Mouse (Mus musculus): ENCODE data around the gene Rlim. TPM values are rescaled to one million over a fixed set of nuclear protein-coding genes. Genes with fewer than 3 reads are reported as not detected.

Gene Rlim
- polyA plus RNA-seq, 1 experiment from 2014 or later = 11.9 TPM

- Histone ChIP-seq H3K4me3 (ENCODE audit: low read depth, low read length) (peak overlapping the region; percentile 72), H3K9me3 (ENCODE audit: control insufficient read depth) (no peaks in the 10 kb centered on the region), H3K27ac (ENCODE audit: low read depth, low read length) (peak overlapping the region; percentile 94), H3K9ac (ENCODE audit: low read depth, low read length) (peak overlapping the region; percentile 85), H3K27me3 (replicated peaks; ENCODE audit: control insufficient read depth, insufficient read depth, low read length) (no peaks in the 10 kb centered on the region), H3K4me2 (replicated peaks; ENCODE audit: low read depth) (peak overlapping the region; percentile 54), H3K36me3 (ENCODE audit: control insufficient read depth, insufficient read depth) (no peaks in the 10 kb centered on the region), H3K4me1 (replicated peaks; ENCODE audit: control insufficient read depth, insufficient read depth, low read length) (no peaks in the 10 kb centered on the region)
- TF ChIP-seq CTCF (IDR thresholded peaks at IDR 0.05; ENCODE audit: low read depth) = no peak
- WGBS = 21% methylated on average over 44 of the region's 51 CpGs
- peak; percentile 35 for ATAC-seq
These were observed 405 bp downstream of the Rlim start for GRCm38 (mm10) chrX:103980590-103981168.

- H3K27me3 ChIP-seq (replicated peaks; ENCODE audit: control insufficient read depth, insufficient read depth, low read length) = no peaks in the 10 kb centered on the region
- H3K4me1 ChIP-seq (replicated peaks; ENCODE audit: control insufficient read depth, insufficient read depth, low read length) = no peaks in the 10 kb centered on the region
- WGBS = 16% methylated on average over 12 of the region's 12 CpGs
- peak overlapping the region; percentile 54 for H3K4me2 ChIP-seq (replicated peaks; ENCODE audit: low read depth)
- no peak for TF ChIP-seq CTCF (IDR thresholded peaks at IDR 0.05; ENCODE audit: low read depth)
- no peak for ATAC-seq
- H3K4me3 ChIP-seq (ENCODE audit: low read depth, low read length) = peak overlapping the region; percentile 72
- no peaks in the 10 kb centered on the region for H3K9me3 ChIP-seq (ENCODE audit: control insufficient read depth)
- no peaks in the 10 kb centered on the region for H3K36me3 ChIP-seq (ENCODE audit: control insufficient read depth, insufficient read depth)
- H3K27ac ChIP-seq (ENCODE audit: low read depth, low read length) = peak overlapping the region; percentile 94
- peak overlapping the region; percentile 85 for H3K9ac ChIP-seq (ENCODE audit: low read depth, low read length)
These were observed 1.0 kb downstream of the Rlim start for GRCm38 (mm10) chrX:103980036-103980435.

GRCm38 (mm10) chrX:103939701-103940100, 41.4 kb downstream of the Rlim start:
- 91% methylated on average over 3 of the region's 3 CpGs for WGBS

GRCm38 (mm10) chrX:103937333-103937732, 43.8 kb downstream of the Rlim start:
- no peak overlapping the region for H3K27ac ChIP-seq (ENCODE audit: low read depth, low read length)
- no peak overlapping the region for H3K4me3 ChIP-seq (ENCODE audit: low read depth, low read length)
- peak; percentile 58 for TF ChIP-seq CTCF (IDR thresholded peaks at IDR 0.05; ENCODE audit: low read depth)
- H3K27me3 ChIP-seq (replicated peaks; ENCODE audit: control insufficient read depth, insufficient read depth, low read length) = no peaks in the 10 kb centered on the region; the same call in 1 of the 2 replicates
- no peaks in the 10 kb centered on the region for H3K36me3 ChIP-seq (ENCODE audit: control insufficient read depth, insufficient read depth)
- WGBS = 22% methylated on average over 3 of the region's 3 CpGs
- H3K4me2 ChIP-seq (replicated peaks; ENCODE audit: low read depth) = no peak overlapping the region
- no peak for ATAC-seq
- H3K9me3 ChIP-seq (ENCODE audit: control insufficient read depth) = no peaks in the 10 kb centered on the region
- H3K9ac ChIP-seq (ENCODE audit: low read depth, low read length) = no peak overlapping the region
- H3K4me1 ChIP-seq (replicated peaks; ENCODE audit: control insufficient read depth, insufficient read depth, low read length) = no peaks in the 10 kb centered on the region

More at GRCm38 (mm10) chrX:103939701-103940100, 41.4 kb downstream of the Rlim start:
- Histone ChIP-seq H3K36me3 (ENCODE audit: control insufficient read depth, insufficient read depth) (no peaks in the 10 kb centered on the region), H3K9me3 (ENCODE audit: control insufficient read depth) (no peaks in the 10 kb centered on the region), H3K4me3 (ENCODE audit: low read depth, low read length) (no peak overlapping the region), H3K27me3 (replicated peaks; ENCODE audit: control insufficient read depth, insufficient read depth, low read length) (no peaks in the 10 kb centered on the region; the same call in 1 of the 2 replicates), H3K4me1 (replicated peaks; ENCODE audit: control insufficient read depth, insufficient read depth, low read length) (no peaks in the 10 kb centered on the region), H3K4me2 (replicated peaks; ENCODE audit: low read depth) (no peak overlapping the region), H3K27ac (ENCODE audit: low read depth, low read length) (no peak overlapping the region), H3K9ac (ENCODE audit: low read depth, low read length) (no peak overlapping the region)
- no peak for TF ChIP-seq CTCF (IDR thresholded peaks at IDR 0.05; ENCODE audit: low read depth)
- ATAC-seq = no peak

- H3K27me3 ChIP-seq (replicated peaks; ENCODE audit: control insufficient read depth, insufficient read depth, low read length) = no peaks in the 10 kb centered on the region
- no peaks in the 10 kb centered on the region for H3K9me3 ChIP-seq (ENCODE audit: control insufficient read depth)
- no peak overlapping the region for H3K27ac ChIP-seq (ENCODE audit: low read depth, low read length)
- WGBS = 68% methylated on average over 2 of the region's 2 CpGs
- no peak overlapping the region for H3K4me3 ChIP-seq (ENCODE audit: low read depth, low read length)
- H3K4me2 ChIP-seq (replicated peaks; ENCODE audit: low read depth) = no peak overlapping the region
- no peak overlapping the region for H3K9ac ChIP-seq (ENCODE audit: low read depth, low read length)
- H3K36me3 ChIP-seq (ENCODE audit: control insufficient read depth, insufficient read depth) = no peaks in the 10 kb centered on the region
- ATAC-seq = no peak
- no peak for TF ChIP-seq CTCF (IDR thresholded peaks at IDR 0.05; ENCODE audit: low read depth)
- H3K4me1 ChIP-seq (replicated peaks; ENCODE audit: control insufficient read depth, insufficient read depth, low read length) = no peaks in the 10 kb centered on the region
These were observed 58.6 kb downstream of the Rlim start for GRCm38 (mm10) chrX:103922436-103922835.

GRCm38 (mm10) chrX:103918954-103919353, 62.1 kb downstream of the Rlim start:
- H3K4me1 ChIP-seq (replicated peaks; ENCODE audit: control insufficient read depth, insufficient read depth, low read length) = no peaks in the 10 kb centered on the region
- TF ChIP-seq CTCF (IDR thresholded peaks at IDR 0.05; ENCODE audit: low read depth) = peak; percentile 57
- no peak overlapping the region for H3K27ac ChIP-seq (ENCODE audit: low read depth, low read length)
- H3K36me3 ChIP-seq (ENCODE audit: control insufficient read depth, insufficient read depth) = no peaks in the 10 kb centered on the region
- no peak overlapping the region for H3K4me3 ChIP-seq (ENCODE audit: low read depth, low read length)
- no peak overlapping the region for H3K9ac ChIP-seq (ENCODE audit: low read depth, low read length)
- 44% methylated on average over 5 of the region's 5 CpGs for WGBS
- H3K27me3 ChIP-seq (replicated peaks; ENCODE audit: control insufficient read depth, insufficient read depth, low read length) = no peaks in the 10 kb centered on the region
- no peaks in the 10 kb centered on the region for H3K9me3 ChIP-seq (ENCODE audit: control insufficient read depth)
- no peak overlapping the region for H3K4me2 ChIP-seq (replicated peaks; ENCODE audit: low read depth)
- ATAC-seq = no peak

Data from intestine, postnatal 0 days (tissue).